Mouse (Mus musculus) lung, postnatal 25 days (tissue): ENCODE measurements around the gene Olfr147.
"Not testable (repeated sequence)": the region's sequence is repeated elsewhere in the genome, so short reads cannot be mapped to it uniquely, and the experiment has no call there.

Experiments
- DNase-seq: peaks from one replicate; pipeline ENCODE4 v3.0.0; 2022; ENCODE audit warnings: low spot score

Olfr147 gene

GRCm38 (mm10) chr9:38401398-38401797 is at the start of gene Olfr147:
Gene Olfr147, plus strand, starts transcription at chr9:38401698.
- no peak for DNase-seq

- no peak for DNase-seq
Measured at GRCm38 (mm10) chr9:38366596-38366995, 34.9 kb upstream of the Olfr147 start, which contains the start of gene Olfr250. Gene Olfr250, plus strand, starts transcription at chr9:38366896.

- no peak for DNase-seq
Measured at GRCm38 (mm10) chr9:38376786-38377185, 24.7 kb upstream of the Olfr147 start, which contains the start of gene Olfr251. Gene Olfr251, plus strand, starts transcription at chr9:38377086.

GRCm38 (mm10) chr9:38407502-38407901 is 6.0 kb downstream of the Olfr147 start:
- DNase-seq = not testable (repeated sequence)

- DNase-seq = not testable (repeated sequence)
Measured at GRCm38 (mm10) chr9:38413502-38413901, 12.0 kb downstream of the Olfr147 start.

- no peak for DNase-seq
Measured at GRCm38 (mm10) chr9:38423801-38424200, 22.3 kb downstream of the Olfr147 start.

- DNase-seq = no peak
Measured at GRCm38 (mm10) chr9:38427026-38427425, 25.5 kb downstream of the Olfr147 start.

GRCm38 (mm10) chr9:38429155-38429554 is 27.7 kb downstream of the Olfr147 start, which contains the start of gene Olfr901:
Gene Olfr901, plus strand, starts transcription at chr9:38429455.
- no peak for DNase-seq

GRCm38 (mm10) chr9:38447352-38447751 is 45.9 kb downstream of the Olfr147 start, which contains the start of gene Olfr902:
Gene Olfr902, plus strand, starts transcription at chr9:38447652.
- DNase-seq = no peak
